Mouse (Mus musculus): ENCODE measurements around the gene Aph1a.
A peak's percentile ranks its signal among the peaks of the same experiment; 100 is the strongest.
"Not testable (repeated sequence)": the region's sequence is repeated elsewhere in the genome, so short reads cannot be mapped to it uniquely, and the experiment has no call there.

The Aph1a gene

GRCm38 (mm10) chr3:95893606-95894316 lies at the start of gene Aph1a:
Gene Aph1a, plus strand, starts transcription at chr3:95893969.
- peak; percentile 98 for DNase-seq (ENCODE audit: low spot score)

- no peak for DNase-seq (ENCODE audit: low spot score)
Measured at GRCm38 (mm10) chr3:95850611-95851010, 43.2 kb upstream of the Aph1a start.

GRCm38 (mm10) chr3:95851317-95851716 lies 42.5 kb upstream of the Aph1a start:
- no peak for DNase-seq (ENCODE audit: low spot score)

DNA sequence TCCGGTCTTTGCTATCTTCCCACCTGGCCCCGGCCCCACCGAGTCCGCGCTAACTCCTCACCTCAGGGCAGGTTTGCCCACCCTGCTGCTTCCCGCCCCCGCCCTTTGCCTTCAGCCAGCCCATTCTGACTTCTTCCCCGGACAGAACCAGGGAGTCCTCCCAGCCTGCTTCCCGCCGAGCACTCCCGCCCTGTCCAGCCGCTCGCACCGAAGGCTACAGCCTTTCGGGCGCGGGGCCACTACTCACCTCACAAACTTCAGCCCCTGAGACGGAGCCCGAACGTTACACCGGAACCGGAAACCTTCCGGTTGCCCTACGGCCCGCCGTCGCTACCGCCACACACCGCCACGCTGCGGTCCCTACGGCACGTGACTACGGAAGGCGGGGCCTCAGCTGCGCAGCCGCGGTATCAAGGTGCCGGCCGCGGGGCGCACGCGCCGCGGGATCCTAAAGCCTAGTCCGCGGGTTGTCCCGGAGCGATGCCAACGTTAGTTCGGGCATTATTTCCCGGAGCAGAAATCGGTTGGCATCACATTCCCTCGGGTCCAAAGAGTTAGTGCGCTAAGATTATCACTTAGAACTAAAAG lies 38.2 kb upstream of the Aph1a start, which contains the start of gene Prpf3:
TSS of gene Prpf3 (minus strand) at position 384 of the 588 bp plus-strand sequence.
- peak; percentile 93 for DNase-seq (ENCODE audit: low spot score)

- no peak for DNase-seq (ENCODE audit: low spot score)
Measured at GRCm38 (mm10) chr3:95856115-95856514, 37.7 kb upstream of the Aph1a start.

- DNase-seq (ENCODE audit: low spot score) = not testable (repeated sequence)
Measured at GRCm38 (mm10) chr3:95857050-95857449, 36.7 kb upstream of the Aph1a start.

DNA sequence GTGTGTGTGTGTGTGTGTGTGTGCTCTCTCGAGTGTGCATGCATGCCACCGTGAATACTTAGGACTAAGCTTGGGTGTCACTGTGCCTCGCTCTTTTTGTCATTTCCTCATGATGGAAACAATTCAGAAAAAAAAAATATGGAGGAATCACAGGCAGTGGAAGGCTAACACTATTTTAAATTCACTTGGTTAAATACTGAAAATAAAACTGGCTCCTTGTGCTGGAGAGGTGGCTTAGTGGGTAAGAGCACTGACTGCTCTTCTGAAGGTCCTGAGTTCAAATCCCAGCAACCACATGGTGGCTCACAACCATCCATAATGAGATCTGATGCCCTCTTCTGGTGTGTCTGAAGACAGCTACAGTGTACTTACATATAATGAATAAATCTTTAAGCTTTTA lies 35.5 kb upstream of the Aph1a start:
- not testable (repeated sequence) for DNase-seq (ENCODE audit: low spot score)

- DNase-seq (ENCODE audit: low spot score) = no peak
Measured at GRCm38 (mm10) chr3:95860323-95860722, 33.4 kb upstream of the Aph1a start.

DNA sequence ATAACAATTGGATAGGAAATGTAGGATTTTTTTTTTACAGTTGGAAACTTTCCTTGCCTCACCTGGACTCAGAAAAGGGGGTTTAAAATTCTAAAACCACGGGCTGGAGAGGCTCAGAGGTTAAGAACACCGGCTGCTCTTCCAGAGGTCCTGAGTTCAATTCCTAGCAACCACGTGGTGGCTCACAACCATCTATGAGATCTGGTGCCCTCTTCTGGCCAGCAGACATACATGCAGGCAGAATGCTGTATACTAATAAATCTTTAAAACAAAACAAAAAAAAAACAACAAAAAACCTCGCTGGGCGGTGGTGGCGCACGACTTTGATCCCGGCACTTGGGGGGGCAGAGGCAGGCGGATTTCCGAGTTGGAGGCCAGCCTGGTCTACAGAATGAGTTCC lies 32.6 kb upstream of the Aph1a start:
- no peak for DNase-seq (ENCODE audit: low spot score)

GRCm38 (mm10) chr3:95861796-95862195 lies 32.0 kb upstream of the Aph1a start:
- peak; percentile 71 for DNase-seq (ENCODE audit: low spot score)

GRCm38 (mm10) chr3:95863578-95863977 lies 30.2 kb upstream of the Aph1a start:
- no peak for DNase-seq (ENCODE audit: low spot score)

- no peak for DNase-seq (ENCODE audit: low spot score)
Measured at GRCm38 (mm10) chr3:95865050-95865449, 28.7 kb upstream of the Aph1a start.

- DNase-seq (ENCODE audit: low spot score) = no peak
Measured at GRCm38 (mm10) chr3:95865571-95865970, 28.2 kb upstream of the Aph1a start.

DNA sequence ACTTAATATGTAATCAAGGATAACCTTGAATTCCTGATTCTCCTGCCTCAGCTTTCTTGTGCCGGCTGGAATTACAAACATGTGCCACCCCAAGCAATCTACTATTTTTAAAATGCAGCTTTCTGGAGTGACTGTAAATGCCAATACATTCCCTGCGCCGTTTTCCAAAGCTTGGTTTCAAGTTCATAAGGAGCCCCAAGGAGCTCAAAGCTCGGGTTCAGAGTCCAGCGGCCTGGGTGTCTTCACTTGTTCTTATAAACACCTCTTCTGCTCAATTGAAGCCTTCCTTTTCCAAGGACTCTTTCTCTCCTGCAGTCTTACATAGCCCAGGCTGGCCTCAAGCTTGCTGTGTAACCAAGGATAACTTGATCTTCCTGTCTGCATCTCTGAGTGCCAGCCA lies 27.7 kb upstream of the Aph1a start:
- no peak for DNase-seq (ENCODE audit: low spot score)

DNA sequence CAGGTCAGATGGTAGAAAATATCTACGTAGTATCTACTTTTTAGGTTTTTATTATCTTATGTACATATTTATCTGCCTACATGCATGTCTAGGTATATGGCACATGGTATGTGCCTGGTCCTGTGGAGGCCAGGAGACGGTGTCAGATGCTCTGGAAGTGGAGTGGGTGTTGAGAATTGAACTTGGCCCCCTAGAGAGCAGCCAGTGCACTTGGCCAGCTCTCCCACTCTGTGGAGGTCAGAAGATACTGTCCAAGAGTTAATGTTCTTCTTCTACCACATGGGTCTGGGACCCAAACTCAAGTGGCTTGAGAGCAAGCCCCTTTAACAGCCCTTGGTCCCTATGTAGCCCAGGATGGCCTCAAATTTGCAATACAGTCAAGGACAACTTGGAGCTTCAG lies 26.4 kb upstream of the Aph1a start:
- no peak for DNase-seq (ENCODE audit: low spot score)

DNA sequence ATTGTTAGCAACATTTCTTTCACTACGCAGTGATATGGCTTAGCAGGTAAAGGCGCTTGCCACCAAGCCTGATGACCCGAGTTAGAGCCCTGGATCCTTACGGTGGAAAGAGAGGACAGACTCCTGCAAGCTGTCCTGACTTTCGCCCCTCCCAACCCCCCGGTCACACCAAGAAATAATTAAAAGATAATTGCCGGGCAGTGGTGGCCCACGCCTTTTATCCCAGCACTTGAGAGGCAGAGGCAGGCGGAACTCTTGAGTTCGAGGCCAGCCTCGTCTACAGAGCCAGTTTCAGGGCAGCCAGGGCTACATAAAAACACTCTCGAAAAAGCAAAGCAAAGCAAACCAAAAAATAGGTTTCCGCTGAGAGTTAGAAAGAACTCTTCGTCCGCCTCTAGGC lies 22.8 kb upstream of the Aph1a start:
- DNase-seq (ENCODE audit: low spot score) = no peak

DNA sequence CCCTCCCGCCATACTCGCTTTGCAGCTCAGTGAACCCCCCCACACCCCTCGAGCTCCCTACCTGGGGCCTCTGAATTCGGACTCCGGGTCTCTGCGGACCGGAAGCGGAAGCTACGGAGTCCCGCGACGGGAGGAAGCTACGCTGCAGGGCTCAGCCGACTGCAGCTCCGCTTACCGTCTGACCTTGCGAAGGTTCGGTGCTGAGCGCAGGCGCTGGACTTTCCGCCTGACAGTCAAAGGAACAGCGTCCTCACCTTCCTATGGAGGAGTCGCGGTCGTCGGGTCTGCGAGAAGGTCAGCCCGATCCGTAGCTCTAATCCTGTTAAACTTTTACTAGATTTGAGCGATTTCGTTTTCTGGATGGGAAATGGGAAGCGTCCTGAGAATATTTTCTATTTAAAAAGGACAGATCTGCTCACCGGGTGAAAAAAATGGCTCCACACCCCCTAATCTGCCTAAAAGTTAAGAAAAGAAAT lies 22.3 kb upstream of the Aph1a start, which contains the start of gene Mrps21:
TSS of gene Mrps21 (minus strand) at position 128 of the 476 bp plus-strand sequence.
- DNase-seq (ENCODE audit: low spot score) = peak; percentile 89

DNA sequence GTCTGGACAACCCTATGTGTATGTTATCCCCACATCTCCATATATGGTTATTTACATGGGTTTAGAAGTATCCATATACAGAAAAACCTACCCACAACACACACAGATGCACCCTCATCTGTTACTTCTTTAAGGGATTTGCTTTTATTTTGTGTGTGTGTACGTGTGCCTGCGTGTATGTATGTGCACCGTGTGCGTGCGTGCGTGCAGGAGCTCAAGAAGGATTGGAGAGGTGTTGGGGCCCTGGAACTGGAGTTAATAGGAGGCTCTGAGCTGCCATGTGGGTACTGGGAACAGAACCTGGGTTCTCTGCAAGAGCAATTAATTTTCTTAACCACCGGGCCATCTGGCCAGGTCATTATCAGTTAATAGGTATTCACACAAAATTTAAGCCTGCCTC lies 21.7 kb upstream of the Aph1a start:
- DNase-seq (ENCODE audit: low spot score) = no peak

GRCm38 (mm10) chr3:95879063-95879462 lies 14.7 kb upstream of the Aph1a start:
- DNase-seq (ENCODE audit: low spot score) = no peak

- DNase-seq (ENCODE audit: low spot score) = peak; percentile 98
Measured at GRCm38 (mm10) chr3:95881979-95882815, 11.6 kb upstream of the Aph1a start, which contains the start of gene Ciart. Gene Ciart, minus strand, starts transcription at chr3:95882251.

GRCm38 (mm10) chr3:95882816-95883425 lies 10.8 kb upstream of the Aph1a start:
- peak; percentile 76 for DNase-seq (ENCODE audit: low spot score)

GRCm38 (mm10) chr3:95884400-95884799 lies 9.4 kb upstream of the Aph1a start:
- no peak for DNase-seq (ENCODE audit: low spot score)
